Mouse (Mus musculus) embryonic facial prominence, embryonic 14.5 days (tissue): ENCODE measurements around the gene Podxl. TPM values are rescaled to one million over a fixed set of nuclear protein-coding genes. Genes with fewer than 3 reads are reported as not detected.
A peak's percentile ranks its signal among the peaks of the same experiment; 100 is the strongest.

Experiments
- ATAC-seq: fragments of 200-750 bp; cut with Nextera tagmentation; 2 replicates; pipeline ENCODE4 v1.8.0; 2017; ENCODE audit warnings: low read depth, moderate number of reproducible peaks, moderate TSS enrichment
- DNase-seq: peaks from one replicate; pipeline ENCODE4 v3.0.0-alpha.2; 2015; ENCODE audit warnings: low spot score
- H3K27ac ChIP-seq: fragments of 300-500 bp; sonication (generic); replicated peaks from 2 replicates; pipeline ENCODE4 v1.5.1; 2014; ENCODE audit warnings: low read depth, mild to moderate bottlenecking, low read length, moderate library complexity
- H3K27me3 ChIP-seq: fragments of 300-500 bp; sonication (generic); replicated peaks from 2 replicates; pipeline ENCODE4 v1.6.1; 2014; ENCODE audit warnings: low read length; ENCODE audit not compliant: control insufficient read depth, insufficient read depth
- H3K36me3 ChIP-seq: fragments of 300-500 bp; sonication (generic); 2 replicates; pipeline ENCODE4 v1.6.1; 2014; ENCODE audit warnings: low read length, mixed read lengths; ENCODE audit not compliant: control insufficient read depth, insufficient read depth
- H3K4me1 ChIP-seq: fragments of 300-500 bp; sonication (generic); 2 replicates; pipeline ENCODE4 v1.6.1; 2014; ENCODE audit warnings: antibody characterized with exemption, low read length; ENCODE audit not compliant: control insufficient read depth, insufficient read depth
- H3K4me2 ChIP-seq: fragments of 300-500 bp; sonication (generic); 2 replicates; pipeline ENCODE4 v1.6.1; 2014; ENCODE audit warnings: low read depth, mild to moderate bottlenecking, low read length, moderate library complexity, mixed read lengths
- H3K4me3 ChIP-seq: fragments of 300-500 bp; sonication (generic); 2 replicates; pipeline ENCODE4 v1.5.1; 2014; ENCODE audit warnings: low read depth, mild to moderate bottlenecking, low read length
- H3K9ac ChIP-seq: fragments of 300-500 bp; sonication (generic); 2 replicates; pipeline ENCODE4 v1.6.1; 2014; ENCODE audit warnings: low read depth, mild to moderate bottlenecking, low read length, moderate library complexity, mixed read lengths
- H3K9me3 ChIP-seq: fragments of 300-500 bp; sonication (generic); 2 replicates; pipeline ENCODE4 v1.6.1; 2016; ENCODE audit warnings: low read length; ENCODE audit not compliant: control insufficient read depth
- WGBS: fragments of 180-500 bp; shearing (Covaris S2); extraction: QIAGEN DNeasy Blood & Tissue Kit; methylation state at CpG from one replicate; pipeline ENCODE4 v1.1.7; 2014; 5-methylcytosine and 5-hydroxymethylcytosine counted together
- polyA plus RNA-seq: library from polyadenylated mRNA; unstranded; fragments of >200 nt; fragmentation: Nextera tagmentation; extraction: Ambion mirVana; gene quantifications from 2 replicates; pipeline ENCODE4 v1.2.1, GENCODE M21; 2014

Podxl gene
- polyA plus RNA-seq, result 6.2 and 7.6 TPM in 2 replicates

DNA sequence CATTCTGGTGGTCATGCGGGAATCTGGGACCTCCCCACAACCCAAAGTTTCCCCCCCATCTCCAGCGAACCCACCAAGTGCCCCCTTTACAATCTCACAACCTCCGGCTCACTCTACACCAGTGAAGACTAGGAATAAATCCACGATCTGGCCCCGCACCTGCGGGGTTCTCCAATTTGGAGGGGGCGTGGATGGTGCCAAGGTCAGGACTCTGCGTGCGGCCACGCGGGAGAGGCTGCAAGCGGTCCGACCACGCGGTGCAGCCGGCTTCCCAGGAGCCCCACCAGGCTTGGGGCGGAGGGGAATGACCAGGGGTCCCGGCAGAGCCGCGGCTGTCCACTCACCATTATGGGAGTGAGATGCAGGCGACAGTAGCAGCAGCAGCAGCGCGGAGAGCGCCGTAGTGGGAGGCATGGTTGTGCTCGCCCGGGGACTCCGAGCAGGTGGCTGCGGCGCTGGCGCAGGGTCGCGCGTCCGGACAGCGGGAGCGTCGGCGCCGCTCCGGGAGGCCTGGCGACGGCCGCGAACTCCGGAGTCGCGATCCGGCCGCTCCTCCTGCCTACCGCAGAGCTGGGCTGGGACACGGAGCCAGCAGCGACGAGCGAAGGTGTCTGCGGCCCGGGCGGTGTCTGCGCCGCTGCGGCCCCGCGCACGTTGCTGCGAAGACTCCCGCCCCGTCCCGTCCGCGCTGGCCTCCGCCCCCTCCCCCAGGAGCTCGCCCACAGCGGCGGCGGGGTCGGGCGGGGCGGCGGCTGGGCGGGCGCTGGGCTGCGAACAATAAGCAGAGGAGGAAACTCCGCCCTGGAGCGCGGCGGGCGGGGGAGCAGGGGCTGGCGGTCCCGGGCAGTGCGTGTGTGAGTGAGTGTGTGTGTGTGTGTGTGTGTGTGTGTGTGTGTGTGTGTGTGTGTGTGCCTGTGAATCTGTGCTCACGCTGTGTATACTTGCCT is at the start of gene Podxl:
Gene Podxl, minus strand, starts transcription at position 747 of the 947 bp plus-strand sequence.
- Histone ChIP-seq H3K4me2 (peak within 1 kb of the TSS; percentile 90), H3K4me1 (0 out of 2 replicates have a peak, but pooled peaks cover 6% of the 10 kb centered on the region), H3K27ac (no peak within 1 kb of the TSS), H3K27me3 (peaks cover 71% of the 10 kb centered on the region), H3K9ac (peak within 1 kb of the TSS; percentile 66), H3K36me3 (no peaks in the 10 kb centered on the region), H3K4me3 (peak within 1 kb of the TSS; percentile 64), H3K9me3 (no peaks in the 10 kb centered on the region)
- WGBS, result under 1% methylated on average over 26 of the region's 91 CpGs
- ATAC-seq (peak; percentile 90), DNase-seq (peak; percentile 87)

DNA sequence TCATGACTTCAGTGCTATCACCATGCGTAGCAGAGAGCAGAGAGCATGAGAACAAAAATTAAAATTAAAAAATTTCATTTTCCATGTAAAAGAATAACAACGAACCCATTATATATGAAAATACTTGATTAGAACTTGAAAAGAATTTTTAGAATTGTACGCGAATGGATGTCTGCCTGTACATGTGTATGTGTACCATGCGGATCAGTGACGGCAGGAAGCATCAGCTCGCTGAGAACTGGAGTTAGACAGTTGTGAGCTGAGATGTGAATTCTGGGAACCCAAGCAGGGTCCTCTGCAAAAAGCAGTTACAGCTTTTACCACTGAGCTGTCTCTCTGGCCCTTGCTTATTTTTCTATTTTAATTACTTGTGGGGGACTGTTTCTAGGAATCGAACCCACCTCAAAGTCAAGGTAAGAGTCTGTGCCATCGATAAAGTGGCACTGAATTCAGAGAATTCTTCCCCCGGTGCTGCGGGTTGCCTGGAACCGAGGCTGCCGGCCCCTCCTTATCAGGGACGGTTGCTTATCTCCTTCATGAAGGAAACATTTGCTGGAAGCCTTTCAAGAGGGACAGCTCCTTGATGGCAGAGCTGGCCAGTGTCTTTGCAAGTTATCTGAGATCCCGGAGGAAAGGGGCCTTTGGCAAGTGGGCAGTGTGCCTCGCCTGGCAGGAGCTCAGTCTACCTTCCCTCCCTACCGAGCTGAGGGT is 48.9 kb upstream of the Podxl start:
- DNase-seq, result no peak
- no peak for ATAC-seq
- H3K4me1 ChIP-seq, result no peaks in the 10 kb centered on the region
- no peaks in the 10 kb centered on the region for H3K9me3 ChIP-seq
- 82% methylated on average over 17 of the region's 17 CpGs for WGBS
- H3K9ac ChIP-seq, result no peak overlapping the region
- no peak overlapping the region for H3K4me3 ChIP-seq
- no peaks in the 10 kb centered on the region for H3K36me3 ChIP-seq
- no peak overlapping the region for H3K4me2 ChIP-seq
- H3K27ac ChIP-seq, result no peak overlapping the region
- H3K27me3 ChIP-seq, result no peaks in the 10 kb centered on the region

DNA sequence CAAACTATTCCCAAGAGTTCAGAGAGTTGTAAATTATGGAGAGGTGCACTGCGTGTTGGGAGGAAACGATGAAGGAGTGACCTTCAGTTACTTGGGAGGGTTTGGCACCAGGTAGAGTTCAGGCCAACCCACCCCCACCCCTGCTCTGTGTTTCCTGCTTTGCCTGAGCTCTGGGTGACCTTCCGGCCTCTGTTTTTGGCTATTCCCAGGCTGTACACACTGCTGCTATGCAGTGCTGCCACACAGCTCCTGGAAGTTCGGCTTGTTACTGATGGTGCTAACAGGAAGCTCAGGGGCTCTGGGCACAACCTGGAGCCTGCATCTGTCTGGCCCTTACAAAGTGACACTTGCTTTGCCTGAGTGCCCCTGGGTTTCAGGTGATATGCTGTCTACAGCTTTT is 42.6 kb upstream of the Podxl start:
- no peaks in the 10 kb centered on the region for H3K36me3 ChIP-seq
- no peak overlapping the region for H3K4me3 ChIP-seq
- no peak overlapping the region for H3K4me2 ChIP-seq
- 74% methylated on average over 4 of the region's 4 CpGs for WGBS
- DNase-seq (no peak), ATAC-seq (no peak)
- no peaks in the 10 kb centered on the region for H3K9me3 ChIP-seq
- no peak overlapping the region for H3K27ac ChIP-seq
- H3K4me1 ChIP-seq, result no peaks in the 10 kb centered on the region
- H3K9ac ChIP-seq, result no peak overlapping the region
- no peaks in the 10 kb centered on the region for H3K27me3 ChIP-seq

DNA sequence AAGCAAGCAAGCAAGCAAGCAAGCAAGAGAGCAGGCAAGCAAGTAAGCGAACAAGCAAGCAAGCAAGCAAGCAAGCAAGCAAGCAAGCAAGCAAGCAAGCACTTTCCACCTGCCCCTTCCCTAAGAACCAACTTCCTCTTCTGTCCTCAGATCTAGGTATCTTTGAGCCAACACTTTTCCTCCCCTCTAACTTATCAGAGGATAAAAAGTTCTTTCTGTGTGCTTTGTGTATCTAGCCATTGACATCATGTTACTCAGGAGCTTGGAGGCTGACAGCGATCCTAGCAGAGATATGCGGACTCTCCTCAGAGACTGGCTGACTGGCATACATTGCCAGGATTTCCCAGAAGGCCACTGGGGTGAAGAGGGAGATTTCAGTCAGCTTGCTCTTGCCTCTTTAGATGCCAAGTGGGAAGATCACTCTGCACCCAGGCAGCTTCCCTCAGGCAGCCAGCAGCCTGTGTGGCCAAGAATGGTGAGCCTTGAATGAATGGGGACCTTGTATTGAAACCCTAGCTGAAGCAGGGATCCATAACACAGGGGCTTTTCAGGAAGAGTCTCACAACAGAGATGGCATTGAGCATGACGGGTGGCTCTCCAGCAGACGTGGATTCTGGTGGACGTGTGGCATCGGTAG is 41.0 kb upstream of the Podxl start:
- Histone ChIP-seq H3K4me2 (no peak overlapping the region), H3K4me1 (peaks cover 7% of the 10 kb centered on the region), H3K27me3 (no peaks in the 10 kb centered on the region), H3K4me3 (no peak overlapping the region), H3K9ac (no peak overlapping the region), H3K9me3 (no peaks in the 10 kb centered on the region), H3K27ac (no peak overlapping the region), H3K36me3 (no peaks in the 10 kb centered on the region)
- peak; percentile 38 for DNase-seq
- ATAC-seq, result no peak
- 59% methylated on average over 5 of the region's 7 CpGs for whole genome bisulfite sequencing

DNA sequence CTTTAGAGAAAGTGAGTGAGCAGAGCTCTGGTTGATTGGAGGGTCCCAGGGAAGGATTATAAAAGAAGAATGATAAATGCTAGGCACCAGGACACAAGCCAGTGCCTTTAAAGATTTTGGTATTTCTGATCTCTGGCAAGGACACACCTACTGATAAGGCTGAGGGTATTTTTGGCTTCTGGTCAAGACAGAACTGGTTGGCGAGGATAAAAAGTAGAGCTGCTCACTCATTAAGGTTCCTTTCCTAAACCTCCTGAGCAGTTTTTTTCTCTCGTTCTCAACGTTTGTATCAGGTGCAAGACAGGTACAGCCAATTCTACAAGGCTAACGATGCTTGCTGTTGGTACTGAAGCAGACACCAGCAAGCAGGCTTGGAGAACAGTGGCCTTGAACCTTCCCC is 38.7 kb upstream of the Podxl start:
- H3K4me3 ChIP-seq, result no peak overlapping the region
- no peaks in the 10 kb centered on the region for H3K36me3 ChIP-seq
- H3K4me2 ChIP-seq, result no peak overlapping the region
- ATAC-seq (no peak), DNase-seq (no peak)
- H3K27ac ChIP-seq, result no peak overlapping the region
- peaks cover 8% of the 10 kb centered on the region for H3K4me1 ChIP-seq
- no peaks in the 10 kb centered on the region for H3K27me3 ChIP-seq
- H3K9ac ChIP-seq, result no peak overlapping the region
- WGBS, result 78% methylated on average over 4 of the region's 4 CpGs
- H3K9me3 ChIP-seq, result no peaks in the 10 kb centered on the region

DNA sequence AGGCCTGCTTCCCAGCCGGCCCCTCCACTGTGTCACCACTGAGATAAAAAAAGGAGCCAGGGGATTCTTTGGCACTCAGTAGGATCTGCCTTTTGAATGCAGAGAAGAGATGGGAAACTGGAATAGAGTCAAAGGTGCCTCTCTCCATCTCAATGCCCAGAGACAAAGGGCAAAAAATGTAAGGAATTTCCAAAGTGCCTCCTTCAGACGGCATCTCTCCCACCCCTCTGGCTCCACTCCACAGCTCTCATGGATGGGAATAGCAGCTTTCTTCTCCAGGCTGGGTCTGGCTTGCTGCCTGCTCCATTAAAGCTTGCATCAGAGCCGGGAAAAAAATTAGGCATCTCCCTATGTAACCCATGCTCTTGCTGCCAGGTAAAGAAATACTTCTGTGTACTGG is 37.4 kb upstream of the Podxl start:
- ATAC-seq, result no peak
- Histone ChIP-seq H3K36me3 (no peaks in the 10 kb centered on the region), H3K9me3 (no peaks in the 10 kb centered on the region), H3K27ac (no peak overlapping the region), H3K4me1 (peaks cover 17% of the 10 kb centered on the region), H3K4me3 (no peak overlapping the region), H3K9ac (no peak overlapping the region), H3K27me3 (no peaks in the 10 kb centered on the region), H3K4me2 (no peak overlapping the region)
- WGBS, result 17% methylated on average over 3 of the region's 3 CpGs
- DNase-seq, result peak; percentile 63

DNA sequence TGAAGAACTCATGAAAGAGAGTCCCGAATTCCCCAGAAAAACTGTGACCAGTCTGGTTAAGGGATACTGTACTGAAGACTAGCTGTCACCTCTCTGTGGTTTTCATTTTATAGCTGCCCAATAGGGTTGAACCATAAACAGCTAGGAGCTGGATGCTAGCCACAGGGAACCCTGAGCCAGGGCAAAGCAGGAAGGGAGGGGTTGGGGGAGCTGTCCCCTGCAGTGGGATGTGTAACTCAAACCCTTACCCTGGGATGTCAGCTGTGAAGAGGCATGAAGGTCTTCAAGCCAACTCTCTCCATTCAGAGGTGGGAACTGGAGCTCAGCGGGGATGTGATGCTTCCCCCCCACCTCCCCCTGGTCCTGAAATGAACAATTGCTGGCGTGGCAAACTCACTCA is 36.1 kb upstream of the Podxl start:
- no peak overlapping the region for H3K4me2 ChIP-seq
- H3K4me1 ChIP-seq, result peaks cover 17% of the 10 kb centered on the region
- no peak overlapping the region for H3K27ac ChIP-seq
- DNase-seq (peak; percentile 11), ATAC-seq (no peak)
- no peak overlapping the region for H3K9ac ChIP-seq
- no peaks in the 10 kb centered on the region for H3K36me3 ChIP-seq
- H3K4me3 ChIP-seq, result no peak overlapping the region
- no peaks in the 10 kb centered on the region for H3K9me3 ChIP-seq
- WGBS, result 38% methylated on average over 3 of the region's 3 CpGs
- H3K27me3 ChIP-seq, result no peaks in the 10 kb centered on the region

DNA sequence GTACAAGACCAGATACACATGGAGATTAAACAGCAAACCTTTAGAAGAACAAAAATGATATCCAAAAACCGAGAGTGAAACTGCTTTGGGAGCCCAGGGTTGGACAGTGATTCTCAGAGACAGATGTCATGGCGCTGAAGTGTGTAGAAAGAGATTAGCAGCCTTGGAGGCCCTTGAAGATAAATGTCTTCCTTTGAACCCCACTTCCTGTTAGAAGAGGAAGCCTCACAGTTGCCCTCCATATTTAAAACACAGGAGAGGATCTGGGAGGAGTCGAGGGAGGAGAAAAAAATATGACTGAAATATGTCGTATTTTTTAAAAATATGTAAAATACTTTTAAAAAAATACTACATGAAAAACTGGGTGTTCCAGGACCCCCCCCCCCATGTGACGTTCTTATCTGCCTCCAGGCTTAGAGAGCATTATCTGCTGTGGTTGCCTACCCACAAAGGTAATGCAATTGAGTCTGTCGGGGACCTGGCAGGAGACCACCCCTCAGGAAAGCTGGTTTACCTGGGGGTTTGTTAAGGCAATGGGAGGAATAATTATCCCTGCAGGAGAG is 34.6 kb upstream of the Podxl start:
- DNase-seq (no peak), ATAC-seq (no peak)
- H3K4me2 ChIP-seq, result no peak overlapping the region
- H3K9ac ChIP-seq, result no peak overlapping the region
- no peaks in the 10 kb centered on the region for H3K9me3 ChIP-seq
- 60% methylated on average over 6 of the region's 6 CpGs for WGBS
- H3K4me3 ChIP-seq, result no peak overlapping the region
- no peaks in the 10 kb centered on the region for H3K27me3 ChIP-seq
- no peak overlapping the region for H3K27ac ChIP-seq
- no peaks in the 10 kb centered on the region for H3K36me3 ChIP-seq
- H3K4me1 ChIP-seq, result peaks cover 17% of the 10 kb centered on the region
